Mouse (Mus musculus): ENCODE data around the gene Slc17a5. TPM values are rescaled to one million over a fixed set of nuclear protein-coding genes. Genes with fewer than 3 reads are reported as not detected.

Slc17a5 gene
- 15.9 and 18.0 TPM in 2 replicates for polyA plus RNA-seq (2015; fragmentation: Nextera tagmentation; extraction: Ambion mirVana)

DNA sequence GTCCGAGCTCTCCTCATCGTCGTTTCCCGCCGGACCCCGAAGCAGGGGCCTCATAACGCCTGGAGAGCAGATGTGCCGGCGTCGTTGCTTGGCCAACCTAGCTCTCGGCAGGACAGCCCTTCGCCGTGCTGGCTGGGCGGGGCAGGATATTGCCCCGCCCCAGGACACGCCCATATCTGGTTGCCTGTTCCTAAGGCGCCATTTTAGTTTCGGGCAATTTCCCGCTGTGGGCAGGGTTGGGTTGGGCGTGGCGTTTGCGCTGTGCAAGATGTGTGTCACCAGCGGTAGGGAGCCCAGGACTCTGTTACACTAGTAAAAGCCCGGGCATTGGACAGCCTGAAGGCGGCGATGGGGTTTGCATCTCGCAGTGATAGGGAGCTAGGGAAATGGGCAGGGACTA lies at the start of gene Slc17a5:
Slc17a5 (minus strand) TSS at position 128 of the 400 bp plus-strand sequence.
- WGBS = 0% methylated on average over 27 of the region's 27 CpGs

DNA sequence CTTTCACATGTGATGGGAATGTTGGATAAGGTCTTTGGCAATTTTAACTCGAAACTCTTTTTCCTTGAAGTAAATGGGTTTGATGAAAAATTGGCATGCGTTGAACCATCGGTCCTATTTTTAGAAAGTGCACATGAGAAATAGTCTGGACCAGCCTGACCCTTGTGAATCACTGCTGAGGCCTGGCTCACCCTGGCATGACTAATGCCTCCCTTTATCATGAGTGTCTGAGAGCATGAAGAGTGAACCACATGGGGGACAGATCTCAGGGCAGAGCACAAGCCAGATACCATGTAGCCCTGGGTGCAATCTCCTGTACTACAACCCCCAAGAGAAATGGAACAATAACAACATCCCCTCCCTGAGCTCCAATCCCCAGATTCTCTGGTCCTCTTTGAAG lies 46.1 kb upstream of the Slc17a5 start:
- no peaks in the 10 kb centered on the region for H3K36me3 ChIP-seq
- no peak overlapping the region for H3K4me2 ChIP-seq (replicated peaks)
- 98% methylated on average over 3 of the region's 3 CpGs for WGBS
- no peak for ATAC-seq (replicated peaks)
- H3K27me3 ChIP-seq = no peaks in the 10 kb centered on the region
- H3K9me3 ChIP-seq = no peaks in the 10 kb centered on the region
- no peak overlapping the region for H3K27ac ChIP-seq (replicated peaks)
- H3K4me3 ChIP-seq = no peak overlapping the region
- H3K9ac ChIP-seq (replicated peaks) = no peak overlapping the region
- no peaks in the 10 kb centered on the region for H3K4me1 ChIP-seq

More for the DNA sequence above, at the start of gene Slc17a5:
- H3K4me1 ChIP-seq = peaks cover 4% of the 10 kb centered on the region; the same call in 1 of the 2 replicates
- peak; percentile 98 for ATAC-seq (replicated peaks)
- peak within 1 kb of the TSS; percentile 48 for H3K4me2 ChIP-seq (replicated peaks)
- peak within 1 kb of the TSS; percentile 65 for H3K4me3 ChIP-seq
- H3K9ac ChIP-seq (replicated peaks) = peak within 1 kb of the TSS; percentile 59
- no peaks in the 10 kb centered on the region for H3K36me3 ChIP-seq
- H3K27ac ChIP-seq (replicated peaks) = peak within 1 kb of the TSS; percentile 71
- H3K27me3 ChIP-seq = no peaks in the 10 kb centered on the region
- no peaks in the 10 kb centered on the region for H3K9me3 ChIP-seq

DNA sequence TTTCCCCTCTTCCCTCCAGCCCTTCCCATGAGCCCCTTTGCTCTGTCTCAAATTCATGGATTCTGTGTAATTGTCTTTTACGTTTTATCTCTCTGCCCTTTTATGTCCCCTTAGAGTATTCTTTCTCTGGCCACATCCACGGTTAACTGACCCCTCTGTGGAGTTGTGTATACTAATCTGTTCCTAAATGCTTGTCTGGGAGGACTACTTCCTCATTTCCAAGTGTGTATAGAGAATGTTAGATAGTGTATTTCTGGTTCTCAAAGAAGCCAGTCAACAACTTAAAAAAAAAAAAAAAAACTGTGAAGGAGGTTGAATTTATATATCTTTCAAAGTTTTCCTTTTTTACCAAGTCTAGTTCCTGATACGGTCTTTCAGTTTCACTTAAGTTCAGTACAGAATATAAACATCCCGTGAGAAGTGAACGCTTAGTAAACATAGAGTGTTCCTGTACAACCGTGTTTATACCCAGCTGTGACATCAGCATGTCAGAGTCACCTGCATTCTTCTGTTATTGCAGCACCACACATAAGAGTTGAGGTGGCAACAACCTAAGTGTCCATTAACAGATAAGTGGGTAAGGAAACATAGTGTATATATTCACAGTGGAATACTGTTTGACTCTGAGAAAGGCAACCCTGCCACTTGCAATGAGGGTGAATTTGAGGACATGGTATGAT lies 44.1 kb upstream of the Slc17a5 start:
- no peaks in the 10 kb centered on the region for H3K36me3 ChIP-seq
- WGBS = 83% methylated on average over 6 of the region's 6 CpGs
- no peak overlapping the region for H3K4me2 ChIP-seq (replicated peaks)
- H3K4me3 ChIP-seq = no peak overlapping the region
- no peak for ATAC-seq (replicated peaks)
- no peaks in the 10 kb centered on the region for H3K4me1 ChIP-seq
- H3K9ac ChIP-seq (replicated peaks) = no peak overlapping the region
- no peaks in the 10 kb centered on the region for H3K9me3 ChIP-seq
- H3K27me3 ChIP-seq = no peaks in the 10 kb centered on the region
- no peak overlapping the region for H3K27ac ChIP-seq (replicated peaks)

DNA sequence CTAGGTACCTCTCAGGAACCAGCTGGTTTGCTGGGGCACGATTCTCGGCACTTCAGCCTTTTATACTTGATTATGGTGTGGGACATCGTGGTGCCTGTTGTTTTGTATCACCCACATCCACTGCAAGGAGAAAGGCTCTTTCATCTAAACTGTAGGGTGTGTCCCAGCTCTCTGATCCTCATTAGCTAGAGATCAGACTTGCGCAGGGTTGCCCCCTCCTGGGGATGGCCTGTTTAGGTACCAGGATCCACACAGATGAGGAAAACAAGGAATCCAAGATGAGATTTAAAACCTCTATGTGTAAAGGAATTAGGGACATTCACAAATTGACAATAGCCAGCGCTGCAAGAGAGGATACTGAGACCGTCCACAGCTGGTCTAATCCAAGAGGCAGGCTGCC lies 42.1 kb upstream of the Slc17a5 start:
- Histone ChIP-seq H3K27me3 (no peaks in the 10 kb centered on the region), H3K4me1 (no peaks in the 10 kb centered on the region), H3K4me2 (replicated peaks) (no peak overlapping the region), H3K27ac (replicated peaks) (no peak overlapping the region), H3K9me3 (no peaks in the 10 kb centered on the region), H3K36me3 (no peaks in the 10 kb centered on the region), H3K9ac (replicated peaks) (no peak overlapping the region), H3K4me3 (no peak overlapping the region)
- ATAC-seq (replicated peaks) = no peak
- WGBS = 34% methylated on average over 6 of the region's 6 CpGs

- H3K27ac ChIP-seq (replicated peaks) = no peak overlapping the region
- H3K4me3 ChIP-seq = no peak overlapping the region
- no peak for ATAC-seq (replicated peaks)
- no peaks in the 10 kb centered on the region for H3K36me3 ChIP-seq
- H3K9ac ChIP-seq (replicated peaks) = no peak overlapping the region
- no peak overlapping the region for H3K4me2 ChIP-seq (replicated peaks)
- WGBS = 84% methylated on average over 10 of the region's 10 CpGs
- H3K4me1 ChIP-seq = no peaks in the 10 kb centered on the region
- no peaks in the 10 kb centered on the region for H3K9me3 ChIP-seq
- no peaks in the 10 kb centered on the region for H3K27me3 ChIP-seq
Measured at GRCm38 (mm10) chr9:78623301-78623747, 35.5 kb upstream of the Slc17a5 start.

DNA sequence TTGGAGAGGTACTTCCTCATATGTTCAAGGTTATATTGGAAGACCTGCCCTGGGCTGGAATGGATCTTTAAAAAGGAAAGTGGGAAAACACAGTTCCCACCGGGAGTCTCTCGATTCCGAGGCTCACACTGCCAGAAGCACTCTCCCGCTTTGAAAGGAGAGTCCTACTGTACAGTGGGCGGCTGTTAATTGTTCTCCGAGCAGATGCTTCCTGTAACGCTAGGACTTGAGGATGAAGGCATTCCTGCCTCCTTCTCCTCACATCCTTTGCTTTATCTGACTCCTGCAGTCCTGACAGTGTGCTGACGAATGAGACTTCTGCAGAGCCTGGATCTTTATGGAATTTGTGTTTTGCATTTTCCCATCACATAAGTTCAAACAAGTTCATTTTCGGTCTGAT lies 31.4 kb upstream of the Slc17a5 start:
- H3K27ac ChIP-seq (replicated peaks) = no peak overlapping the region
- no peaks in the 10 kb centered on the region for H3K9me3 ChIP-seq
- 87% methylated on average over 9 of the region's 9 CpGs for WGBS
- no peak for ATAC-seq (replicated peaks)
- H3K4me1 ChIP-seq = peaks cover 14% of the 10 kb centered on the region
- H3K36me3 ChIP-seq = no peaks in the 10 kb centered on the region
- no peak overlapping the region for H3K4me2 ChIP-seq (replicated peaks)
- H3K9ac ChIP-seq (replicated peaks) = no peak overlapping the region
- H3K27me3 ChIP-seq = peaks cover 10% of the 10 kb centered on the region; the same call in 1 of the 2 replicates
- H3K4me3 ChIP-seq = no peak overlapping the region

GRCm38 (mm10) chr9:78615401-78616021 lies 27.7 kb upstream of the Slc17a5 start, which contains the start of gene Cd109:
Gene Cd109, plus strand, starts transcription at chr9:78615546.
- Histone ChIP-seq H3K4me3 (peak within 1 kb of the TSS; percentile 68), H3K27me3 (peaks cover 10% of the 10 kb centered on the region; the same call in 1 of the 2 replicates), H3K27ac (replicated peaks) (no peak within 1 kb of the TSS), H3K36me3 (no peaks in the 10 kb centered on the region), H3K4me1 (peaks cover 17% of the 10 kb centered on the region), H3K4me2 (replicated peaks) (peak within 1 kb of the TSS; percentile 99), H3K9me3 (no peaks in the 10 kb centered on the region), H3K9ac (replicated peaks) (peak within 1 kb of the TSS; percentile 64)
- peak; percentile 69 for ATAC-seq (replicated peaks)
- under 1% methylated on average over 43 of the region's 43 CpGs for WGBS

- Histone ChIP-seq H3K27ac (replicated peaks) (no peak overlapping the region), H3K4me3 (no peak overlapping the region), H3K4me1 (peaks cover 17% of the 10 kb centered on the region), H3K4me2 (replicated peaks) (no peak overlapping the region; the same call in 1 of the 2 replicates), H3K9ac (replicated peaks) (no peak overlapping the region), H3K9me3 (no peaks in the 10 kb centered on the region), H3K36me3 (no peaks in the 10 kb centered on the region), H3K27me3 (peaks cover 10% of the 10 kb centered on the region; the same call in 1 of the 2 replicates)
- peak; percentile 84 for ATAC-seq (replicated peaks)
- WGBS = 39% methylated on average over 6 of the region's 6 CpGs
Measured at GRCm38 (mm10) chr9:78614201-78614600, 26.4 kb upstream of the Slc17a5 start.

DNA sequence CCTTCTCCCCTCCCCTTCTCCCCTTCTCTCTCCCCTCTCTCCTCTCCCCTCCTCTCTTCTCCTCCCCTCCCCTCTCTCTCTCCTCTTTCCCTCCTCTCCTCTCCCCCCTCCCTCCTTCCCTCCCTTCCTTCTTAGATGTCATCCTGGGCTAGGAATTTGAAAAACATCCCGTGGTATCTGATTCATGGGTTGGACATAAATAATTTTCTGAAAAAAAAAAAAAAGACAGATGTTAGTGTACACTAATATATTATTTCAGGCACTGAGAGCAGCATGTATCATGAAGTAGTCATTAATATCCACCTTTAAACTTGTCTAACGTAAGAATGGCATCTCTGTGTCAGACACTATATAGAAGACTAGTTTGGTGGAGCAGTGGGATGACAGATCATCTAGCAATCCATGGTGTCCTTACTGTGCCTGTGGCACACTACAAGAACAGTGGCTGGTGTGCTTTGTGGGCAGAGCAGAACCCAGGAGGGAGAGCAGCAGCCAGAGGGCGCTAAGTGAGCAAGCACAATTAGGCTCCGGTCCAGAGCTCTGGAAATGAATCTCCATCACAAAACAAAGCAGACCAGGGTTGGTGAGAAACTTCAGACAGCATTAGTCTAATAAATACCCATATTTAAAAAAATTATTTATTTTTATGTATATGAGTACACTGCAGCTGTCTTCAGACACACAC lies 13.3 kb upstream of the Slc17a5 start:
- Histone ChIP-seq H3K36me3 (no peaks in the 10 kb centered on the region), H3K4me2 (replicated peaks) (no peak overlapping the region), H3K27me3 (no peaks in the 10 kb centered on the region), H3K9me3 (no peaks in the 10 kb centered on the region), H3K9ac (replicated peaks) (no peak overlapping the region), H3K4me3 (no peak overlapping the region), H3K27ac (replicated peaks) (no peak overlapping the region), H3K4me1 (no peaks in the 10 kb centered on the region)
- ATAC-seq (replicated peaks) = no peak
- WGBS = 49% methylated on average over 4 of the region's 4 CpGs

- Histone ChIP-seq H3K4me1 (no peaks in the 10 kb centered on the region), H3K27me3 (no peaks in the 10 kb centered on the region), H3K4me2 (replicated peaks) (no peak overlapping the region), H3K36me3 (no peaks in the 10 kb centered on the region), H3K9ac (replicated peaks) (no peak overlapping the region), H3K27ac (replicated peaks) (no peak overlapping the region), H3K9me3 (no peaks in the 10 kb centered on the region), H3K4me3 (no peak overlapping the region)
- WGBS = 85% methylated on average over 5 of the region's 5 CpGs
- no peak for ATAC-seq (replicated peaks)
Measured at GRCm38 (mm10) chr9:78599927-78600326, 12.1 kb upstream of the Slc17a5 start.

GRCm38 (mm10) chr9:78596834-78597233 lies 9.0 kb upstream of the Slc17a5 start:
- 9% methylated on average over 5 of the region's 5 CpGs for WGBS
- H3K27me3 ChIP-seq = no peaks in the 10 kb centered on the region
- no peak overlapping the region for H3K9ac ChIP-seq (replicated peaks)
- H3K9me3 ChIP-seq = no peaks in the 10 kb centered on the region
- no peaks in the 10 kb centered on the region for H3K36me3 ChIP-seq
- no peak overlapping the region for H3K4me3 ChIP-seq
- no peak for ATAC-seq (replicated peaks)
- no peaks in the 10 kb centered on the region for H3K4me1 ChIP-seq
- H3K4me2 ChIP-seq (replicated peaks) = no peak overlapping the region
- H3K27ac ChIP-seq (replicated peaks) = no peak overlapping the region
